Mouse (Mus musculus) inflammation-experienced regulatory T-cells (primary cell): ENCODE measurements around the gene Nup133. TPM values are rescaled to one million over a fixed set of nuclear protein-coding genes. Genes with fewer than 3 reads are reported as not detected.

Experiments used
- polyA plus RNA-seq, 2 experiments: library from polyadenylated mRNA; unstranded; fragments of 100-300 nt; shearing (Covaris generic); gene quantifications; one replicate each; pipeline ENCODE4 v1.2.1; 2017

Gene Nup133
- polyA plus RNA-seq, result 10 to 100 TPM; 20.4 to 28.5 TPM

GRCm38 (mm10) chr8:123948942-123949685 is at the start of gene Nup133:
TSS of gene Nup133 (minus strand) at chr8:123949265.

GRCm38 (mm10) chr8:123982826-123983400 is 33.8 kb upstream of the Nup133 start, which contains the start of gene Abcb10:
TSS of gene Abcb10 (minus strand) at chr8:123983122.

GRCm38 (mm10) chr8:123894502-123895097 is 54.5 kb downstream of the Nup133 start, which contains the start of gene Acta1:
TSS of gene Acta1 (minus strand) at chr8:123894751.

GRCm38 (mm10) chr8:123859648-123860259 is 89.3 kb downstream of the Nup133 start, which contains the start of gene Ccsap:
TSS of gene Ccsap (minus strand) at chr8:123860209.

Other genes with a start within 250 kb of the Nup133 start
- gene Rab4a, start 143.3 kb downstream of the Nup133 start, polyA plus RNA-seq, result 10 to 100 TPM; 17.6 to 42.6 TPM
- 10 to 100 TPM; 11.8 to 17.2 TPM for gene Ccsap, start 89.1 kb downstream of the Nup133 start, polyA plus RNA-seq
- gene Acta1, start 54.5 kb downstream of the Nup133 start, polyA plus RNA-seq, result 1 to 10 TPM in 1 of 2 experiments, under 1 TPM in 1; 0.74 to 6.1 TPM
- gene Abcb10, start 33.9 kb upstream of the Nup133 start, polyA plus RNA-seq, result 1 to 10 TPM; 2.3 to 5.0 TPM
- 10 to 100 TPM; 66.3 to 78.1 TPM for gene Taf5l, start 72.1 kb upstream of the Nup133 start, polyA plus RNA-seq
- 10 to 100 TPM in 1 of 2 experiments, 1 to 10 TPM in 1; 8.6 to 14.0 TPM for gene Urb2, start 72.2 kb upstream of the Nup133 start, polyA plus RNA-seq